Mouse (Mus musculus): ENCODE measurements around the gene Rab31. TPM values are rescaled to one million over a fixed set of nuclear protein-coding genes. Genes with fewer than 3 reads are reported as not detected.
"Not testable (repeated sequence)": the region's sequence is repeated elsewhere in the genome, so short reads cannot be mapped to it uniquely, and the experiment has no call there.

The Rab31 gene
- polyA plus RNA-seq, 1 experiment from 2014 or later, result 79.0 TPM

DNA sequence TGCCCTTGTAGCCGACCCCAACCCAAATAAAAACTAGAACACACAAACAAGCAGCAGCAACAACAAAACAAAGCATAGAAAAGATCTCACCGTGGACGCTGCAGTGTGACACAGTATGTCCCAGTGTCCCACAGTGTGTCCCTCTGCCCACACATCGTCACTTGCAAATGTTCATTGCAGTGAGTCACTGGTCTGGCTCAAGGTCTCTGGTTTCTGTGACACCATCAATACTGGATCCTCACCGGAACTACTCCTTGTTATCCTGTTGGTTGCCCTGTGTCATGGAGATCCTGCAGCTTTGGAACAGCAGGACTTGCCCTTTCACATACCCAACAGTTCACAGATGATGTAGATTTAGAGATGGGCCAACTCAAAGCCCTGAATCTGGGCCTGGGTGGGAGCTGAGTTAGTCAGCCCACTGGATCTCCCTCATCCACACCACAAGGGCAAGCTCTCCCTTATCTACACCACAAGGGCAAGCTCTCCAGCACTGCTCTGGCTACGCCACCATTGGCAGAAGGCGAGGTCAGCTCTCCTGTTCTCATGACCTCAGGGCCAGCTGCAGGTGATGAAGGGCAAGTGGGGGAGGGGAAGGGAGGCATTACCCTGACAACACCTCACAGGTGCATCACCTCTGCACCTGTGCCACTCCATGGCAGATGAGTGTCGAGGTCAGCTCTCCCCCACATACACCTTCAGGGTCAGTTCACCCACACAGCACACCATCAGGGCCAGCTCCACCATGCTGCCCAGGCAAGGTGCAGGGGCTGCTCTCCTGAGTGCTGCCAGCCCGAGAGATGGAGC lies 124.0 kb downstream of the Rab31 start:
- no peak for ATAC-seq (ENCODE audit: low FRiP score)
- Histone ChIP-seq H3K4me2 (no peak overlapping the region), H3K27me3 (no peaks in the 10 kb centered on the region), H3K4me3 (replicated peaks) (no peak overlapping the region), H3K36me3 (replicated peaks) (0 out of 2 replicates have a peak, but pooled peaks cover 3% of the 10 kb centered on the region), H3K9ac (no peak overlapping the region), H3K9me3 (no peaks in the 10 kb centered on the region), H3K4me1 (peaks cover under 1% of the 10 kb centered on the region; the same call in 1 of the 2 replicates), H3K27ac (no peak overlapping the region)
- WGBS, result 89% methylated on average over 9 of the region's 9 CpGs

DNA sequence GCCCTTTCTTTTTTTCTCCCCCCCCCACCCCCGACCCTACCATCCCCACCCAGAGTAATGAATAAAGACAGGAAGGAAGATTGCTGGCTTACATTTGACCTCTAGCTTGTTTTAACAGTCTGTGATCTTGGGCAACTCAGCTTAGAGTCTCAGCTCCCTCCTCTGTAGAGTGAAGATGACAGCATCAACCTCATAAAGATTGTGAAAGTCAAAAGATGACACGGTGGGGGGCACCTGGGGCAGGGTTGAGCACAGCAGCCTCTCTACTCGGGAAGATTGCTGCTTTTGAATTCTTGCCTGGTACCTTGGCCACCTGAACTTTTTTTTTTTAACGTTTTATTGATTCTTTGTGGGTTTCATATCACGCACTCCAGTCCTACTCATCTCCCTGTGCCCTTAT lies 124.6 kb downstream of the Rab31 start:
- no peak for ATAC-seq (ENCODE audit: low FRiP score)
- Histone ChIP-seq H3K9ac (no peak overlapping the region), H3K9me3 (no peaks in the 10 kb centered on the region), H3K4me1 (peaks cover 7% of the 10 kb centered on the region), H3K36me3 (replicated peaks) (0 out of 2 replicates have a peak, but pooled peaks cover 3% of the 10 kb centered on the region), H3K4me2 (no peak overlapping the region), H3K4me3 (replicated peaks) (no peak overlapping the region), H3K27ac (no peak overlapping the region), H3K27me3 (no peaks in the 10 kb centered on the region)
- WGBS, result 71% methylated on average over 5 of the region's 5 CpGs

DNA sequence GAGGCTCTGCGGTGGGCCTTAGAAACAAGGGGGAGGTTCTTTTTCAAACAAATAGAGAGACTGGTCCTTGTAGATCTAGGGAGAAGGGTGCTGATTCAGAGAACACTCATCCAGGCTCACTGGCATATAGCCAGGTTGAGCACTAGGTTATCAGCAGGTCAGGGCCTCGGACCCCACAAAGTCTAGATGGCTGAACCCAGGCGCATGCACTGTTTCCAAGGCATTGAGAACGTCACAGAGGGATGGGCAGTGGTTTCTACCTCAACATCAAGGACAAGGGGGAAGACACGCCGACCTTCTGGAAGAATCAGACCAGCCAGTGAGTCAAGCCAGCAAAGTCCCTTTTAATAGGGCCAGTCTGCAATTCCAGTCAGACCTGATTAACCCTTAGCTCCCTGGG lies 125.3 kb downstream of the Rab31 start:
- Histone ChIP-seq H3K27ac (no peak overlapping the region), H3K4me3 (replicated peaks) (no peak overlapping the region), H3K9ac (no peak overlapping the region), H3K36me3 (replicated peaks) (0 out of 2 replicates have a peak, but pooled peaks cover 3% of the 10 kb centered on the region), H3K4me2 (no peak overlapping the region), H3K27me3 (no peaks in the 10 kb centered on the region), H3K4me1 (peaks cover 11% of the 10 kb centered on the region), H3K9me3 (no peaks in the 10 kb centered on the region)
- WGBS, result 77% methylated on average over 6 of the region's 6 CpGs
- ATAC-seq (ENCODE audit: low FRiP score), result no peak

GRCm38 (mm10) chr17:65643579-65643978 lies 129.0 kb downstream of the Rab31 start:
- Histone ChIP-seq H3K9me3 (no peaks in the 10 kb centered on the region), H3K4me3 (replicated peaks) (no peak overlapping the region), H3K27me3 (no peaks in the 10 kb centered on the region), H3K36me3 (replicated peaks) (no peaks in the 10 kb centered on the region), H3K4me2 (no peak overlapping the region), H3K27ac (no peak overlapping the region), H3K4me1 (peaks cover 11% of the 10 kb centered on the region), H3K9ac (no peak overlapping the region)
- no peak for ATAC-seq (ENCODE audit: low FRiP score)
- WGBS, result 89% methylated on average over 5 of the region's 5 CpGs

GRCm38 (mm10) chr17:65643051-65643521 lies 129.5 kb downstream of the Rab31 start:
- Histone ChIP-seq H3K4me3 (replicated peaks) (no peak overlapping the region), H3K9me3 (no peaks in the 10 kb centered on the region), H3K9ac (no peak overlapping the region), H3K36me3 (replicated peaks) (no peaks in the 10 kb centered on the region), H3K27ac (no peak overlapping the region), H3K4me1 (peaks cover 11% of the 10 kb centered on the region), H3K27me3 (no peaks in the 10 kb centered on the region), H3K4me2 (no peak overlapping the region)
- ATAC-seq (ENCODE audit: low FRiP score), result no peak
- WGBS, result 39% methylated on average over 10 of the region's 10 CpGs

GRCm38 (mm10) chr17:65642578-65642991 lies 130.0 kb downstream of the Rab31 start:
- H3K9me3 ChIP-seq, result no peaks in the 10 kb centered on the region
- H3K4me3 ChIP-seq (replicated peaks), result no peak overlapping the region
- WGBS, result 34% methylated on average over 5 of the region's 5 CpGs
- no peak overlapping the region for H3K9ac ChIP-seq
- ATAC-seq (ENCODE audit: low FRiP score), result no peak
- H3K36me3 ChIP-seq (replicated peaks), result no peaks in the 10 kb centered on the region
- no peak overlapping the region for H3K4me2 ChIP-seq
- no peaks in the 10 kb centered on the region for H3K27me3 ChIP-seq
- H3K4me1 ChIP-seq, result peaks cover 11% of the 10 kb centered on the region
- no peak overlapping the region for H3K27ac ChIP-seq

DNA sequence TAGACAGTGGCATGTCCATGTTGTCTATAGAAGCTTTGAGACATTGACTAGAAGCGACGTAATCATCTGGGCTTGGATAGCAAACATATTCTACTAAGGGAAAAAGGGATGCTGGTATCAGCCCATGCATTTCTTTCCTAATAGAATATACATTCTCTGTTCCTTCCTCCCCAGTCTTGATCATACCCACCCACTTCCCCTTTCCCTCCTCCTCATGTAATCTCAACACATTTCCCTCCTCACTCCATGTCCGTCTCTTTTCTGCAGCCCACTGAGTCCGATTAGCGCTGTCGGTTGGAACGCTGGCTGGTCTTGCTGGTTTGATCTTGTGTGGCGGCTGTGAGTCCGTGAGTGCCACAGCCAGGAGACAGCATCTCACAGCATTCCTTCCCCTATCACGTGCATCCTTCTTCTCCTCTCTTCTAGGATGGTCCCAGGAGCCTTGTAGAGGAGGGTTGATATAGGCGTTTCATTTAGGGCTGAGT lies 130.8 kb downstream of the Rab31 start, which contains the start of gene Txndc2:
Gene Txndc2, minus strand, starts transcription at position 435 of the 485 bp plus-strand sequence.
- no peaks in the 10 kb centered on the region for H3K27me3 ChIP-seq
- peaks cover 11% of the 10 kb centered on the region for H3K4me1 ChIP-seq
- WGBS, result 90% methylated on average over 11 of the region's 11 CpGs
- no peak within 1 kb of the TSS for H3K27ac ChIP-seq
- no peak within 1 kb of the TSS for H3K4me2 ChIP-seq
- no peaks in the 10 kb centered on the region for H3K9me3 ChIP-seq
- no peak within 1 kb of the TSS for H3K9ac ChIP-seq
- no peak for ATAC-seq (ENCODE audit: low FRiP score)
- no peak within 1 kb of the TSS for H3K4me3 ChIP-seq (replicated peaks)
- H3K36me3 ChIP-seq (replicated peaks), result no peaks in the 10 kb centered on the region

- Histone ChIP-seq H3K9ac (no peak overlapping the region), H3K4me1 (peaks cover 11% of the 10 kb centered on the region), H3K36me3 (replicated peaks) (no peaks in the 10 kb centered on the region), H3K4me3 (replicated peaks) (no peak overlapping the region), H3K27me3 (no peaks in the 10 kb centered on the region), H3K27ac (no peak overlapping the region), H3K9me3 (no peaks in the 10 kb centered on the region), H3K4me2 (no peak overlapping the region)
- no peak for ATAC-seq (ENCODE audit: low FRiP score)
- WGBS, result 87% methylated on average over 1 of the region's 1 CpGs
Observed at GRCm38 (mm10) chr17:65639144-65639543, 133.4 kb downstream of the Rab31 start.

DNA sequence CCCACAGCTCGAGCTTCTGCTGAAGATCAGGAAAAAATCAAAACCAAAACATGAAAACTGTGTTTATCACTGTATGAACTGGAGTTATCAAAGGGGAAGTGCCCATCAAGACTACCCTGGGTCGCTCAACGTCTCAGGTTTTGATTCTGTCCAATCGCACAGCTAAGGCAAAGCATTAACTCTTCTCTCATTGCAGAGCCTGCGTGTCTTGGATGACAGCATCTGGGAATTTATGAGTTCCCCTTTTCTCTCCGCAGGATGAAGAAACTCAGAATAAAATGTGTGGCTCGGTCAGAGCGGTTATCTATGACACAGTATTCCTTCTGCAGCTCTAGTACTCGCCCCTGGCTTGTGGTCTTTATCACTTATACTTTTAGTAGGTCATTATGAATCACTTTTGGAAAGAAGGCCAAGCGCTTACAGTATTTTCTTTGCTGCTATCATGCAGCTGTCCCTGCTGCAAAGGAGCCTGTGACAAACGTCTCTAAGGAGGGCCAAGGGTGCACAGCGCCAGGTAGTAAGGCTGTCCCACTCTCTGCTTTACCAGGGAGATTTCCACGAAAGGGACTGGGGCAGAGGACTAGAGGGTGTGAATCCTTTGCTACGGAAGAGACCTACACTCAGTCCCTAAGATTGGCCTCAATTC lies 136.7 kb downstream of the Rab31 start:
- Histone ChIP-seq H3K36me3 (replicated peaks) (no peaks in the 10 kb centered on the region), H3K4me1 (no peaks in the 10 kb centered on the region), H3K4me3 (replicated peaks) (no peak overlapping the region), H3K27ac (no peak overlapping the region), H3K9me3 (no peaks in the 10 kb centered on the region), H3K4me2 (no peak overlapping the region), H3K9ac (no peak overlapping the region), H3K27me3 (no peaks in the 10 kb centered on the region)
- WGBS, result 90% methylated on average over 14 of the region's 14 CpGs
- no peak for ATAC-seq (ENCODE audit: low FRiP score)

DNA sequence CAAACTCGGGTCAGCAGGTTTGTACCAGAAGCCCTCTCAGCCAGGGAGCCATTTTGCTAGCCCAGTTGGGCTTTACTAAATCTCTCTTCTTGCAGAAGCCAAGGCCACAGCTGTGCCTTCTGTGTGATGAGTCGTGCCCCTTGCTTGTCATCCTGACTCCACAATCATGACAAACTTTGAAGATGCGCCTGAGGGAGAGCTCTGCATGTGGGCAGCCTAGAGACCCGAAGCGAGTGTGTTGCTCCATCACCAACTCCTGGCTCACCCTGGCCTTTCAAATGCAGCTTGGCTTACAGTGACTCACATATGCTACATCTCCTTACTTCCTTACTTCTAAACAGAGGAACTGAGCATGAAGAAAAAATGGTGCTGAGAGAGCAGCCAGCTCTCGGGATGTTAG lies 142.6 kb downstream of the Rab31 start:
- Histone ChIP-seq H3K36me3 (replicated peaks) (no peaks in the 10 kb centered on the region), H3K9me3 (no peaks in the 10 kb centered on the region), H3K9ac (no peak overlapping the region), H3K27ac (no peak overlapping the region), H3K4me3 (replicated peaks) (no peak overlapping the region), H3K4me1 (no peaks in the 10 kb centered on the region), H3K4me2 (no peak overlapping the region), H3K27me3 (no peaks in the 10 kb centered on the region)
- WGBS, result 82% methylated on average over 6 of the region's 6 CpGs
- no peak for ATAC-seq (ENCODE audit: low FRiP score)

DNA sequence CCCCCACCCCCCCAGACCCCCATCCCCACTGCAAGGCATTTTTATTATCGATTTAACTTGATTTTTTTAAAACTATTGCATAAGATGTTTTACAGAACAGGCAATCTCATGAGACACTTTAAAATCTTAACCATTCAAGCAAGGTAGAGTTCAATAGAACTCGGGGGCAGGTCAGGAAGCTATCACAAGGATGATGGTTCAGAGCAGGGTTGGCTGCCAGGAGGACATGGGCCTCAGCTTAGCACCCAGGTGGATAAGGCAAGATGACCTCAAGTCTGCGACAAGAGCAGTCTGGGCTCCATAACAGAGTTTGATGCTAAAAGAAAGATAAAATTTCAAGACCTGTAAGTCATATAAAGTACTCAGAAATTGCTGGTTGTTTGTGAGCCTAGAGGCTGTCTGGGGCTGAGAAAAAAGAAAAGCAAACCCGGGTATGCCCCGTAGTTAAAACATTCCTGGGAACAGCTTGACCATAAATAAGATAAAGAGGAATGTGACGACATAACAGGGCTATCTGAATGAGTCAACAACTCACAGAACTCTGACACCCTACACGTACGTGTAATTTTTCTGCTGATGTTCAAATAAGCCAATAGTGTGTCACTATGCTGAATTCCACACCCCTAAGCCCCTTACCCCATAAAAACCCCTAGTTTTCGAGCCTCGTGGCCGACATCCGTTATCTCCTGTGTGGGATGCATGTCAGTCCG lies 143.6 kb downstream of the Rab31 start:
- not testable (repeated sequence) for ATAC-seq (ENCODE audit: low FRiP score); H3K4me2 ChIP-seq; H3K4me1 ChIP-seq; H3K27ac ChIP-seq; H3K27me3 ChIP-seq; H3K36me3 ChIP-seq (replicated peaks); H3K4me3 ChIP-seq (replicated peaks); H3K9ac ChIP-seq; H3K9me3 ChIP-seq
- WGBS, result 87% methylated on average over 13 of the region's 13 CpGs

GRCm38 (mm10) chr17:65626301-65626700 lies 146.3 kb downstream of the Rab31 start:
- Histone ChIP-seq H3K4me1 (no peaks in the 10 kb centered on the region), H3K9ac (no peak overlapping the region), H3K4me3 (replicated peaks) (no peak overlapping the region), H3K4me2 (no peak overlapping the region), H3K9me3 (no peaks in the 10 kb centered on the region), H3K36me3 (replicated peaks) (no peaks in the 10 kb centered on the region), H3K27me3 (no peaks in the 10 kb centered on the region), H3K27ac (no peak overlapping the region)
- ATAC-seq (ENCODE audit: low FRiP score), result no peak
- WGBS, result 94% methylated on average over 6 of the region's 6 CpGs

All from forebrain, embryonic 12.5 days (tissue).